9 mouse cellular contexts compared by ENCODE assay signal in the genomic region with DNA sequence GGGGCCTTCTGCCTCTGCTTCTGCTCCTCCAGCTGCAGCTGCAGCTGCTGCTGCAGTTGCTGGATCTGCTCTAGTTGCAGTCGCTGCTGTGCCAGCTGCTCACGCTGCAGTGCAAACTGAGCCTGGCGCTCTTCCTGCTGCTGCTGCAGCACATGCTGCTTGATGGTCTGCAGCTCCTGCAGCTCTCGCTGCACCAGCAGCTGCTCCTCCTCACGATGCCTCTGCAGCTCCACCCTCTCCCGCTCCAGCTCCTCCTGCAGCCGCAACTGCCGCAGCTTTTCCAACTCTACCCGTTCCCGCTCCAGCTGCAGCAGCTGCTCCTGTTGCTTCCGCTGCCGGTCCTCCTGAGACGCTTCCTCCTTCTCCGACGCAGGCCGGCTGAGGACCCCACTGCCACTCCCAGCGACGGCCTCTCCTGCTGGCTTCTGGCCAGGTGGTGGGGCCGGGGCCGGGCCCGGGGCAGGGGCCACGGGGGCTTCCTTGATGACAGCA. TPM values are rescaled to one million over a fixed set of nuclear protein-coding genes. Genes with fewer than 3 reads are reported as not detected.
DNase-seq lines count a peak whose midpoint lies in the region; ATAC-seq lines count a peak whose summit lies in the region.
"Had no signal": no experiment of that assay in that cellular context is flagged by ENCODE, and none has a peak within 500 bp of the region (broad histone marks: within the 10 kb centered on the region; RNA-seq: fewer than 3 reads in every experiment).

No protein-coding gene starts in this region.

- peak overlapping the region; percentile 63 for H3K4me2 ChIP-seq in kidney, embryonic 14.5 days (replicated peaks; ENCODE audit: low read depth, low read length)
- H3K4me2 ChIP-seq in midbrain, embryonic 14.5 days (ENCODE audit: low read length), result peak overlapping the region; percentile 31

- H3K36me3 ChIP-seq in kidney, embryonic 14.5 days (ENCODE audit: control insufficient read depth, insufficient read depth, low read length), result no peaks in the 10 kb centered on the region
- peaks cover 89% of the 10 kb centered on the region for H3K36me3 ChIP-seq in midbrain, embryonic 14.5 days (ENCODE audit: control insufficient read depth, insufficient read depth, low read length)

- H3K9ac ChIP-seq in kidney, embryonic 14.5 days (ENCODE audit: low read depth, low read length), result peak overlapping the region; percentile 52
- H3K9ac ChIP-seq in midbrain, embryonic 14.5 days (replicated peaks; ENCODE audit: low read length), result peak overlapping the region; percentile 29; the same call in 1 of the 2 replicates

- no peak for DNase-seq in kidney, adult 18-20 months
- peak; percentile 35 for DNase-seq in embryo, embryonic 9.5 days (ENCODE audit: extremely low spot score)
- peak; percentile 34 for DNase-seq in induced T-regulatory cell, adult 2 months (ENCODE audit: low read depth)
- DNase-seq in midbrain, embryonic 14.5 days, result peak; percentile 37
- DNase-seq in layer of hippocampus, postnatal 25 days (ENCODE audit: extremely low spot score in 1 of 2, low spot score in 1 of 2), result no peak
- no peak for DNase-seq in cerebellum, postnatal 36 days
- no peak for DNase-seq in layer of hippocampus, postnatal 36 days

- 8% methylated on average over 22 of the region's 22 CpGs for WGBS in kidney, embryonic 14.5 days
- 16% methylated on average over 22 of the region's 22 CpGs for WGBS in midbrain, embryonic 14.5 days

- H3K9me3 ChIP-seq in kidney, embryonic 14.5 days (ENCODE audit: control insufficient read depth, low read length), result 0 out of 2 replicates have a peak, but pooled peaks cover 5% of the 10 kb centered on the region
- no peaks in the 10 kb centered on the region for H3K9me3 ChIP-seq in midbrain, embryonic 14.5 days (ENCODE audit: control insufficient read depth, low read length)

- H3K4me3 ChIP-seq in kidney, embryonic 14.5 days (ENCODE audit: low read length), result peak overlapping the region; percentile 30
- H3K4me3 ChIP-seq in midbrain, embryonic 14.5 days (replicated peaks; ENCODE audit: low read depth, low read length), result no peak overlapping the region

- no peak for ATAC-seq in kidney, embryonic 14.5 days (ENCODE audit: low FRiP score, low TSS enrichment)
- ATAC-seq in midbrain, embryonic 14.5 days (ENCODE audit: low FRiP score, low TSS enrichment), result no peak
- ATAC-seq: Patski had no signal

- H3K4me1 ChIP-seq in kidney, embryonic 14.5 days (ENCODE audit: control insufficient read depth, insufficient read depth, low read length), result peaks cover 19% of the 10 kb centered on the region; the same call in 1 of the 2 replicates
- 0 out of 2 replicates have a peak, but pooled peaks cover 7% of the 10 kb centered on the region for H3K4me1 ChIP-seq in midbrain, embryonic 14.5 days (ENCODE audit: control insufficient read depth, insufficient read depth, low read length)

- H3K27me3 ChIP-seq in kidney, embryonic 14.5 days (ENCODE audit: control insufficient read depth, insufficient read depth, low read length), result peaks cover 3% of the 10 kb centered on the region; the same call in 1 of the 2 replicates
- no peaks in the 10 kb centered on the region for H3K27me3 ChIP-seq in midbrain, embryonic 14.5 days (ENCODE audit: control insufficient read depth, insufficient read depth, low read length)

- H3K27ac ChIP-seq in kidney, embryonic 14.5 days (ENCODE audit: low read depth, low read length), result 0 out of 2 replicates have a peak overlapping the region, but pooled peaks have one; percentile 24
- 0 out of 2 replicates have a peak overlapping the region, but pooled peaks have one; percentile 37 for H3K27ac ChIP-seq in midbrain, embryonic 14.5 days (replicated peaks; ENCODE audit: low read depth, low read length)

RNA-seq across cellular contexts. Expression of a gene that starts 16.7 kb away (rescaled TPM):
- polyA plus RNA-seq in kidney, embryonic 14.5 days (2014; fragmentation: Nextera tagmentation; extraction: Ambion mirVana), result 55.2 and 57.8 TPM in 2 replicates
- polyA plus RNA-seq in midbrain, embryonic 14.5 days (2014; fragmentation: Nextera tagmentation; extraction: Ambion mirVana), result 38.0 and 43.8 TPM in 2 replicates
- total RNA-seq in layer of hippocampus, postnatal 25 days (2021), result 10 to 100 TPM; 32.0 to 32.7 TPM
- 10 to 100 TPM; 31.1 to 37.6 TPM for total RNA-seq in layer of hippocampus, postnatal 36 days (2021)

RNA-seq across cellular contexts. Expression of a gene that starts 28.0 kb away (rescaled TPM):
- 20.0 and 30.9 TPM in 2 replicates for polyA plus RNA-seq in kidney, embryonic 14.5 days (2014; fragmentation: Nextera tagmentation; extraction: Ambion mirVana)
- 54.8 and 56.2 TPM in 2 replicates for polyA plus RNA-seq in midbrain, embryonic 14.5 days (2014; fragmentation: Nextera tagmentation; extraction: Ambion mirVana)
- 10 to 100 TPM; 95.1 to 97.3 TPM for total RNA-seq in layer of hippocampus, postnatal 25 days (2021)
- 100 to 1,000 TPM; 104 to 110 TPM for total RNA-seq in layer of hippocampus, postnatal 36 days (2021)

RNA-seq across cellular contexts. Expression of a gene that starts 30.9 kb away (rescaled TPM):
- not detected in 2 replicates for polyA plus RNA-seq in kidney, embryonic 14.5 days (2014; fragmentation: Nextera tagmentation; extraction: Ambion mirVana)
- polyA plus RNA-seq in midbrain, embryonic 14.5 days (2014; fragmentation: Nextera tagmentation; extraction: Ambion mirVana), result not detected in 2 replicates
- total RNA-seq in layer of hippocampus, postnatal 25 days (2021), result not detected
- not detected for total RNA-seq in layer of hippocampus, postnatal 36 days (2021)

RNA-seq across cellular contexts. Expression of a gene that starts 58.2 kb away (rescaled TPM):
- polyA plus RNA-seq in kidney, embryonic 14.5 days (2014; fragmentation: Nextera tagmentation; extraction: Ambion mirVana), result 1.6 and 2.1 TPM in 2 replicates
- polyA plus RNA-seq in midbrain, embryonic 14.5 days (2014; fragmentation: Nextera tagmentation; extraction: Ambion mirVana), result 2.4 and 3.5 TPM in 2 replicates
- 1 to 10 TPM; 2.0 to 2.2 TPM for total RNA-seq in layer of hippocampus, postnatal 25 days (2021)
- 1 to 10 TPM; 1.8 to 2.6 TPM for total RNA-seq in layer of hippocampus, postnatal 36 days (2021)

Comparison
In these comparisons a context has a peak if more than half of its experiments do, and no peak if none do; other contexts are left out.
1. DNase-seq: peak in embryo, embryonic 9.5 days (single experiment), induced T-regulatory cell, adult 2 months (single experiment) and midbrain, embryonic 14.5 days (single experiment); none in kidney, adult 18-20 months (single experiment), layer of hippocampus, postnatal 25 days (0 of 2), cerebellum, postnatal 36 days (0 of 2) and layer of hippocampus, postnatal 36 days (0 of 2).